Mouse (Mus musculus): ENCODE results near the gene Ppp1r26. TPM values are rescaled to one million over a fixed set of nuclear protein-coding genes. Genes with fewer than 3 reads are reported as not detected.

The Ppp1r26 gene
- polyA plus RNA-seq, 1 experiment from 2014 or later = 7.2 TPM

GRCm38 (mm10) chr2:28415387-28416024 lies 31.1 kb upstream of the Ppp1r26 start:
- no peak overlapping the region for H3K4me3 ChIP-seq
- no peak overlapping the region for H3K9ac ChIP-seq
- ATAC-seq (ENCODE audit: insufficient number of reproducible peaks, insufficient read depth, low FRiP score, low TSS enrichment) = 0 out of 2 replicates have a peak, but pooled peaks have one; percentile 22
- 65% methylated on average over 10 of the region's 10 CpGs for WGBS
- H3K27me3 ChIP-seq = no peaks in the 10 kb centered on the region
- H3K27ac ChIP-seq = no peak overlapping the region
- peaks cover 4% of the 10 kb centered on the region; the same call in 1 of the 2 replicates for H3K4me1 ChIP-seq
- H3K4me2 ChIP-seq (replicated peaks) = no peak overlapping the region
- no peaks in the 10 kb centered on the region for H3K36me3 ChIP-seq
- no peaks in the 10 kb centered on the region for H3K9me3 ChIP-seq

- Histone ChIP-seq H3K9me3 (no peaks in the 10 kb centered on the region), H3K4me3 (no peak overlapping the region), H3K4me1 (peaks cover 4% of the 10 kb centered on the region; the same call in 1 of the 2 replicates), H3K27ac (no peak overlapping the region), H3K36me3 (no peaks in the 10 kb centered on the region), H3K4me2 (replicated peaks) (no peak overlapping the region), H3K9ac (no peak overlapping the region), H3K27me3 (no peaks in the 10 kb centered on the region)
- ATAC-seq (ENCODE audit: insufficient number of reproducible peaks, insufficient read depth, low FRiP score, low TSS enrichment) = no peak
- WGBS = 78% methylated on average over 1 of the region's 1 CpGs
Observed at GRCm38 (mm10) chr2:28416511-28416910, 30.1 kb upstream of the Ppp1r26 start.

- no peak for ATAC-seq (ENCODE audit: insufficient number of reproducible peaks, insufficient read depth, low FRiP score, low TSS enrichment)
- Histone ChIP-seq H3K27me3 (no peaks in the 10 kb centered on the region), H3K36me3 (no peaks in the 10 kb centered on the region), H3K27ac (no peak overlapping the region), H3K9me3 (no peaks in the 10 kb centered on the region), H3K9ac (no peak overlapping the region), H3K4me3 (no peak overlapping the region), H3K4me1 (peaks cover 4% of the 10 kb centered on the region; the same call in 1 of the 2 replicates), H3K4me2 (replicated peaks) (no peak overlapping the region)
- WGBS = 45% methylated on average over 2 of the region's 2 CpGs
Observed at GRCm38 (mm10) chr2:28418034-28418433, 28.6 kb upstream of the Ppp1r26 start.

GRCm38 (mm10) chr2:28419898-28420297 lies 26.7 kb upstream of the Ppp1r26 start:
- 18% methylated on average over 4 of the region's 4 CpGs for WGBS
- H3K9me3 ChIP-seq = no peaks in the 10 kb centered on the region
- no peak for ATAC-seq (ENCODE audit: insufficient number of reproducible peaks, insufficient read depth, low FRiP score, low TSS enrichment)
- H3K4me2 ChIP-seq (replicated peaks) = no peak overlapping the region
- no peaks in the 10 kb centered on the region for H3K27me3 ChIP-seq
- no peak overlapping the region for H3K9ac ChIP-seq
- no peaks in the 10 kb centered on the region for H3K36me3 ChIP-seq
- no peak overlapping the region for H3K4me3 ChIP-seq
- peaks cover 4% of the 10 kb centered on the region; the same call in 1 of the 2 replicates for H3K4me1 ChIP-seq
- H3K27ac ChIP-seq = no peak overlapping the region

GRCm38 (mm10) chr2:28423167-28423566 lies 23.4 kb upstream of the Ppp1r26 start:
- ATAC-seq (ENCODE audit: insufficient number of reproducible peaks, insufficient read depth, low FRiP score, low TSS enrichment) = no peak
- no peaks in the 10 kb centered on the region for H3K27me3 ChIP-seq
- no peak overlapping the region for H3K4me2 ChIP-seq (replicated peaks)
- H3K27ac ChIP-seq = no peak overlapping the region
- no peaks in the 10 kb centered on the region for H3K4me1 ChIP-seq
- no peaks in the 10 kb centered on the region for H3K9me3 ChIP-seq
- H3K4me3 ChIP-seq = no peak overlapping the region
- WGBS = 39% methylated on average over 3 of the region's 3 CpGs
- no peaks in the 10 kb centered on the region for H3K36me3 ChIP-seq
- H3K9ac ChIP-seq = no peak overlapping the region

- H3K27ac ChIP-seq = no peak overlapping the region
- no peak overlapping the region for H3K4me3 ChIP-seq
- no peaks in the 10 kb centered on the region for H3K9me3 ChIP-seq
- WGBS = 83% methylated on average over 6 of the region's 6 CpGs
- no peaks in the 10 kb centered on the region for H3K36me3 ChIP-seq
- H3K9ac ChIP-seq = no peak overlapping the region
- no peak for ATAC-seq (ENCODE audit: insufficient number of reproducible peaks, insufficient read depth, low FRiP score, low TSS enrichment)
- no peaks in the 10 kb centered on the region for H3K27me3 ChIP-seq
- H3K4me1 ChIP-seq = no peaks in the 10 kb centered on the region
- no peak overlapping the region for H3K4me2 ChIP-seq (replicated peaks)
Observed at GRCm38 (mm10) chr2:28427226-28427625, 19.4 kb upstream of the Ppp1r26 start.

GRCm38 (mm10) chr2:28430846-28431245 lies 15.8 kb upstream of the Ppp1r26 start:
- Histone ChIP-seq H3K27ac (no peak overlapping the region), H3K4me2 (replicated peaks) (no peak overlapping the region)

GRCm38 (mm10) chr2:28432811-28433210 lies 13.8 kb upstream of the Ppp1r26 start:
- Histone ChIP-seq H3K4me1 (0 out of 2 replicates have a peak, but pooled peaks cover 4% of the 10 kb centered on the region), H3K4me2 (replicated peaks) (no peak overlapping the region), H3K4me3 (no peak overlapping the region), H3K9ac (no peak overlapping the region), H3K9me3 (no peaks in the 10 kb centered on the region), H3K27me3 (no peaks in the 10 kb centered on the region), H3K36me3 (no peaks in the 10 kb centered on the region), H3K27ac (no peak overlapping the region)
- 50% methylated on average over 1 of the region's 1 CpGs for WGBS
- no peak for ATAC-seq (ENCODE audit: insufficient number of reproducible peaks, insufficient read depth, low FRiP score, low TSS enrichment)

More at GRCm38 (mm10) chr2:28430846-28431245, 15.8 kb upstream of the Ppp1r26 start:
- Histone ChIP-seq H3K4me3 (no peak overlapping the region), H3K36me3 (no peaks in the 10 kb centered on the region), H3K9ac (no peak overlapping the region), H3K4me1 (0 out of 2 replicates have a peak, but pooled peaks cover 4% of the 10 kb centered on the region), H3K9me3 (no peaks in the 10 kb centered on the region), H3K27me3 (no peaks in the 10 kb centered on the region)
- ATAC-seq (ENCODE audit: insufficient number of reproducible peaks, insufficient read depth, low FRiP score, low TSS enrichment) = no peak
- 55% methylated on average over 6 of the region's 6 CpGs for WGBS

- no peak for ATAC-seq (ENCODE audit: insufficient number of reproducible peaks, insufficient read depth, low FRiP score, low TSS enrichment)
- 0% methylated on average over 1 of the region's 2 CpGs for WGBS
- Histone ChIP-seq H3K27ac (no peak overlapping the region), H3K36me3 (no peaks in the 10 kb centered on the region), H3K9me3 (no peaks in the 10 kb centered on the region), H3K9ac (no peak overlapping the region), H3K4me1 (0 out of 2 replicates have a peak, but pooled peaks cover 4% of the 10 kb centered on the region), H3K27me3 (no peaks in the 10 kb centered on the region), H3K4me2 (replicated peaks) (no peak overlapping the region), H3K4me3 (no peak overlapping the region)
Observed at GRCm38 (mm10) chr2:28433512-28433911, 13.1 kb upstream of the Ppp1r26 start.

GRCm38 (mm10) chr2:28435401-28435800 lies 11.2 kb upstream of the Ppp1r26 start:
- Histone ChIP-seq H3K4me1 (0 out of 2 replicates have a peak, but pooled peaks cover 4% of the 10 kb centered on the region), H3K36me3 (no peaks in the 10 kb centered on the region), H3K4me3 (no peak overlapping the region), H3K9ac (no peak overlapping the region), H3K4me2 (replicated peaks) (no peak overlapping the region), H3K27ac (no peak overlapping the region), H3K27me3 (no peaks in the 10 kb centered on the region), H3K9me3 (no peaks in the 10 kb centered on the region)
- ATAC-seq (ENCODE audit: insufficient number of reproducible peaks, insufficient read depth, low FRiP score, low TSS enrichment) = no peak
- WGBS = 85% methylated on average over 11 of the region's 11 CpGs

- Histone ChIP-seq H3K4me2 (replicated peaks) (no peak overlapping the region), H3K9me3 (no peaks in the 10 kb centered on the region), H3K9ac (no peak overlapping the region), H3K4me3 (no peak overlapping the region), H3K27ac (no peak overlapping the region), H3K4me1 (no peaks in the 10 kb centered on the region), H3K27me3 (no peaks in the 10 kb centered on the region), H3K36me3 (no peaks in the 10 kb centered on the region)
- WGBS = 78% methylated on average over 6 of the region's 6 CpGs
- ATAC-seq (ENCODE audit: insufficient number of reproducible peaks, insufficient read depth, low FRiP score, low TSS enrichment) = no peak
Observed at GRCm38 (mm10) chr2:28440842-28441241, 5.8 kb upstream of the Ppp1r26 start.

GRCm38 (mm10) chr2:28445082-28445481 lies 1.5 kb upstream of the Ppp1r26 start:
- Histone ChIP-seq H3K4me1 (peaks cover 6% of the 10 kb centered on the region; the same call in 1 of the 2 replicates), H3K9ac (no peak overlapping the region)
- 77% methylated on average over 4 of the region's 4 CpGs for WGBS

More at GRCm38 (mm10) chr2:28445082-28445481, 1.5 kb upstream of the Ppp1r26 start:
- Histone ChIP-seq H3K4me2 (replicated peaks) (no peak overlapping the region), H3K4me3 (no peak overlapping the region), H3K27me3 (no peaks in the 10 kb centered on the region), H3K27ac (no peak overlapping the region), H3K9me3 (no peaks in the 10 kb centered on the region), H3K36me3 (no peaks in the 10 kb centered on the region)
- ATAC-seq (ENCODE audit: insufficient number of reproducible peaks, insufficient read depth, low FRiP score, low TSS enrichment) = no peak
